Mouse (Mus musculus) adrenal gland (tissue): ENCODE measurements around the gene Zfr2.
"Not testable (repeated sequence)": the region's sequence is repeated elsewhere in the genome, so short reads cannot be mapped to it uniquely, and the experiment has no call there.

Experiments
- intact Hi-C: fragments of 180-260 bp; cut with DNase I; formaldehyde crosslinking; loops from one replicate; pipeline ENCODE4 v1.15.1; 2025

Zfr2 gene

GRCm38 (mm10) chr10:81201807-81202758 is 30.9 kb upstream of the Zfr2 start, which contains the start of gene Nmrk2:
Gene Nmrk2 (minus strand): TSS chr10:81202051.
- intact Hi-C loops: no loop called here

DNA sequence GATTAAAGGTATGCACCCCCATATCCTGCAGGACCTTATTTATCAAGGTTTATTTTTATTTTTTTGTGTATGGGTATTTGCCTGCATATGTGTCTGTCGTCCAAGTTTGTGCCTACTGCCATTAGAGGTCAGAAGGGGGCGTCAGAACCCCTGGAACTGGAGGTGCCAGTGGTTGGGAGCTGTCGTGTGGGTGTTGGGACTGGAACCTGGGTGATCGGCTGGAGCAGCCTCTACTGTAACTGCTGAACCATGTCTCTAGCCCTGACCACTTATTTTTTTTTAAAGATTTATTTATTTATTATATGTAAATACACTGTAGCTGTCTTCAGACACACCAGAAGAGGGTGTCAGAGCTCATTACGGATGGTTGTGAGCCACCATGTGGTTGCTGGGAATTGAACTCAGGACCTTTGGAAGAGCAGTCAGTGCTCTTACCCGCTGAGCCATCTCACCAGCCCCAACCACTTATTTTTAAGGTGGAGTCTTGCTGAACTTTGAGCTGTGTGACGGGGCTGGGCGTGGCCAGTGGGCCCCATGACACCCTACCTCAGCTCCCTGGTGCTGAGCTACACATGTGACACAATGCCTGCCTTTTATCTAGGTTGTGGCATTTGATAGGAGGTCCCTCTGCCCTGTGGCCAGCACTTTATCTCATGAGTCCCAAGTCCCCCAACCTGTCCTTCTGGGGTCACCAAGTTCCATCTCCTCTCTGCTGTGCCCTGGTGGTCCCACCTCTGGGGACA is 29.8 kb upstream of the Zfr2 start:
- intact Hi-C loops: no loop called here

GRCm38 (mm10) chr10:81204137-81204536 is 28.8 kb upstream of the Zfr2 start:
- intact Hi-C loops: no loop called here

- intact Hi-C loops: loop anchor here (10.0 kb wide), 1 partner anchor 245 kb away; the partner anchor contains the start of gene Nfic
These were observed 22.8 kb upstream of the Zfr2 start for GRCm38 (mm10) chr10:81210154-81210553.

DNA sequence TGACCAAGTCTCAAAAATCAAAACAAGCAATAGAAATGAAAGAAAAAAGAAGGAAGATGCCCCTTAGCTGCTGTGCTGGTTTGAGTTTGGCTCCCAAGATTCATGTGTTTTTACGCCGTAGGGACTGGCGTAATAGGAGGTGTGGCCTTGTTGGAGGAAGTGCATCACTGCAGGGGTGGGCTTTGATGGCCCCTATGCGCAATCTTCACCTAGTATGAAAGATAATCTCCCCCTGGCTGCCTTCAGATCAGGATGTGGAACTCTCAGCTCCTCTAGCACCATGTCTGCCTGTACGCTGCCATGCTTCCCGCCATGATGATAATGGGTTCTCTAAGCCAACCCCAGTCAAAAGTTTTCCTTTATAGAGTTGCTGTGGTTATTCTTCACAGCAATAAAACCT is 16.7 kb upstream of the Zfr2 start:
- intact Hi-C loops: loop anchor here (10.0 kb wide), 1 partner anchor 239 kb away; the partner anchor contains the start of gene Nfic

GRCm38 (mm10) chr10:81216810-81217209 is 16.1 kb upstream of the Zfr2 start:
- intact Hi-C loops: loop anchor here (10.0 kb wide), 1 partner anchor 238 kb away; the partner anchor contains the start of gene Nfic

- intact Hi-C loops: loop anchor here (10.0 kb wide), 1 partner anchor 238 kb away; the partner anchor contains the start of gene Nfic
These were observed 15.7 kb upstream of the Zfr2 start for GRCm38 (mm10) chr10:81217267-81217666.

DNA sequence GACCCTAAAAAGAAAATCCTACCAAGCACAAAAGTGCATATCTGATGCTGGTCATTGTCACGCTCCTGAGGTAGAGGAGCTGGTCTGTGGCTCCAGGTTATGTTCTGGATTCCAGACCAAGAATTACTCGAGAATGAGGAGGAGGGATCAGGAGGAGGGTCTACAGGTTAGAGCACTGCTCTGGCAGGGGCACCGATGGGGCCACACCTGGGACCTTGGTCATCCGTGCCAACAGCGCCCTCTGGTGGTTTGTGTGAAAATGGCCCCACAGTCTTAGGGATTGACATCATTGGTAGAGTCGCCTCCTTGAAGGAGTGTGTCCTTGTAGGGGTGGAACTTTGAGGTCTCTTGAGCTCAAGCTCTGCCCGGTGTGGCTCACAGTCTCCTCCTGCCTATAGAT is 15.0 kb upstream of the Zfr2 start:
- intact Hi-C loops: loop anchor here (2.0 to 10.0 kb wide), 2 partner anchors 23 to 237 kb away; partner anchors contain the start of gene Nfic

DNA sequence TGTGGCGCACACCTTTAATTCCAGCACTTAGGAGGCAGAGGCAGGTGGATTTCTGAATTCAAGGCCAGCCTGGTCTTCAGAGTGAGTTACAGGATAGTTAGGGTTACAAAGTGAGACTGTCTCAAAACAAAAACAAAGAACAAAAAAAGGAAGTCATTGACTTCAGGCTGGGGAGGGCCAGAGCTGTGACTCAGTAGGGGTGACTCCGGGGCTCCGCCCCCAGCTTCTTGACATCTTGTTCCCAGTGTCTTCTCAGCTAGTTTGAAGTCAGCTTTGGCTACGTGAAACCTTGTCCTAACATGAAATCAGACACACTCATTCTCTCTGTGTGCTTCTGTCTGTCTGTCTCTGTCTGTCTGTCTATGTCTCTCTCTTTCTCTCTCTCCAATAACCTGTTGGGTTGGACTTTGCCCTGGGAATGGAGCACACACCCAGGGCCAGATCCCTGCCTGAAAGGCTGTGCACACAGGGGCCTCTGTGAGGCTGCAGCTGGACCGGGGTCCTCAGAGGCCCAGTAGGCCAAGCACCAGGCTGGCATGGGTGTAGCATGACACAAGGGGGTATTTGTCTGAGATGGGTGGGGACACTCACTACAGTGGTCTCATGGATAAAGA is 11.4 kb upstream of the Zfr2 start:
- intact Hi-C loops: no loop called here

GRCm38 (mm10) chr10:81223731-81224130 is 9.2 kb upstream of the Zfr2 start:
- intact Hi-C loops: not testable (repeated sequence)

GRCm38 (mm10) chr10:81229735-81230437 is 3.1 kb upstream of the Zfr2 start:
- intact Hi-C loops: loop anchor here (5.0 kb wide), 1 partner anchor 33 kb away; no protein-coding TSS in a partner anchor

- intact Hi-C loops: loop anchor here (5.0 kb wide), 1 partner anchor 33 kb away; no protein-coding TSS in a partner anchor
These were observed 2.3 kb upstream of the Zfr2 start, which contains the start of gene Atcay for GRCm38 (mm10) chr10:81230438-81231332. Gene Atcay (minus strand): TSS chr10:81230833.

DNA sequence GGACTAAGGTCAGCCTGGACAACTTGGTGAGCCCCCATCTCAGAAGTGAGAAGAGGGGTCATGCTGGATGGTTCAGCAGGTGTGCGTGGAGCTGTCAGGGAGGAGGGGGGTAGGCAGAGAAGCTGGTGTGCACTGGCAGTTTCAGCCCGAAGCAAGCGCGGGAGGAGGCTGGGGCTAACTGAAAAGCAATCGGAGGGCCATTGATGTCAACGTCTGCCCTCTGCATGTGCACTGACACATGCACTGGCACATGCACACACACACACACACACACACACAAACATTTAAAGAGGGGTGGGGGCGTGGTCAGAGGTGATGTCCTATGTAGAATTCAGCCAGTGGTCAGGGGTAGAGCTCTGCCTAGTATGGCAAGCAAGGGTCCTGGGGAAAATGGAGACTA is 1.5 kb upstream of the Zfr2 start:
- intact Hi-C loops: loop anchor here (5.0 kb wide), 1 partner anchor 34 kb away; no protein-coding TSS in a partner anchor

GRCm38 (mm10) chr10:81233226-81233585 is 251 bp downstream of the Zfr2 start:
- intact Hi-C loops: loop anchor here (5.0 kb wide), 1 partner anchor 36 kb away; no protein-coding TSS in a partner anchor

DNA sequence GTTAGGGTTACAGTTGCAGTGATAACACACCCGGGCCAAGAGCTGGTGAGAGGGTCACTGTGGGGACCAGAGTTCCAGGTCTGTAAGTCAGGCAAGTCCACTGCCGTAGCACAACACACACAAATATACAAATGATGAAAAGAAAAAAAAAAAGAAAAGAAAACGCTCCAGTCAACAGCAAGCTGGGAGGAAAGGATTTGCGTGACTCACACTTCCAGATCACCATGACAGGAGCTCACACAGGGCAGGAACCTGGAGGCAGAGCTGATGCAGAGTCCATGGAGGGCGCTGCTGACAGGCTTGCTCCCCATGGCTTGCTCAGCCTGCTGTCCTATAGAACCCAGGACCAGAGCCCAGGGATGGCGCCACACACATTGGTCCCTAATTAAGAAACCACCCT is 1.3 kb downstream of the Zfr2 start:
- intact Hi-C loops: loop anchor here (5.0 kb wide), 1 partner anchor 37 kb away; no protein-coding TSS in a partner anchor

GRCm38 (mm10) chr10:81236471-81237268 is 3.7 kb downstream of the Zfr2 start:
- intact Hi-C loops: no loop called here

DNA sequence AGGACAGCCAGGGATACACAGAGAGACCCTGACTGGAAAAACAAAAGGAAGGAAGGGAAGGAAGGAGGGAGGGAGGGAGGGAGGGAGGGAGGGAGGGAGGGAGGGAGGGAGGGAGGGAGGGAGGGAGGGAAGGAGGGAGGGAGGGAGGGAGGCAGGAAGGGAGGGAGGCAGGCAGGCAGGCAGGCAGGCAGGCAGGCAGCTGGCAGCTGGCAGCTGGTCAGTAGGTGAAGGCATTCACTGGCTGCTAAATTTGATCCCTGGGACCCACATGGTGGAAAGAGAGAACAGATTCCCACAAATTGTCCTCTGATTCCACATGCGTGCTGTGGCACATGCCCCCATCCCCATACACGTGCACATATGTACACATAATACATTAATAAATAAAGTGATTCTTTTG is 5.7 kb downstream of the Zfr2 start:
- intact Hi-C loops: no loop called here

- intact Hi-C loops: no loop called here
These were observed 7.9 kb downstream of the Zfr2 start for GRCm38 (mm10) chr10:81240876-81241275.
